Mouse (Mus musculus) right cerebral cortex, adult 2 months (tissue): ENCODE data around the gene Zfp428.

Experiments used
- DNase-seq, 2 experiments: peaks; one replicate each; pipeline ENCODE4 v3.0.0; 2021 to 2022; ENCODE audit warnings: low spot score in 2 of 2

Gene Zfp428

GRCm38 (mm10) chr7:24551985-24552759, 45.4 kb downstream of the Zfp428 start:
- no peak for DNase-seq

GRCm38 (mm10) chr7:24555786-24556185, 49.0 kb downstream of the Zfp428 start:
- no peak for DNase-seq

GRCm38 (mm10) chr7:24561450-24561849, 54.6 kb downstream of the Zfp428 start:
- no peak for DNase-seq

- no peak for DNase-seq
These were observed 56.5 kb downstream of the Zfp428 start for GRCm38 (mm10) chr7:24563191-24563836.

- DNase-seq = no peak
These were observed 57.0 kb downstream of the Zfp428 start for GRCm38 (mm10) chr7:24563837-24564206.

- peak; percentile 67 to 75 for DNase-seq
These were observed 57.9 kb downstream of the Zfp428 start for GRCm38 (mm10) chr7:24564607-24565265.
